In the genomic region with DNA sequence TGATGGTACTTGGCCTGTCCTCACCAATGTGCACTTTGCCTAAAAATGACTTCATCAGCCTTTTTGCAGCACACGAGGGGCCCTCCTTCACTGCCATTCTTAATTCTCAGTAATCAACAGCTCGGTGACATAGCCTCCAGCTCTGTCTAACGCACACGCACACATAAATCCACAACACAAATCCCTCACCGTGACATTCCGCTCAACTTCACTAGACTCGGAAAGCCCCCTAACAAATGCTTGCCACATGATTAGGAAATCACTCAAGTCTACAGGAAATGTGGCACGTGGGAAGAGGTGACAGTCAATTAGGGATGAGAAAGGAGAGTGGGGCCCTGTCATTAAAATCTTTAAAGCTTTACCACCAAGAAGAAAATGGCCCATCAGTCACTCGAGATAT, we compare ENCODE assay signal across 30 mouse cellular contexts. TPM values are rescaled to one million over a fixed set of nuclear protein-coding genes. Genes with fewer than 3 reads are reported as not detected.
DNase-seq lines count a peak whose midpoint lies in the region; ATAC-seq and TF ChIP-seq lines count a peak whose summit lies in the region.
"Had no signal": no experiment of that assay in that cellular context is flagged by ENCODE, and none has a peak within 500 bp of the region (broad histone marks: within the 10 kb centered on the region; RNA-seq: fewer than 3 reads in every experiment).

No protein-coding gene starts in this region.

- H3K9me3 ChIP-seq in hindbrain, embryonic 11.5 days (ENCODE audit: control insufficient read depth, low read length), result no peaks in the 10 kb centered on the region
- H3K9me3 ChIP-seq in hindbrain, embryonic 13.5 days, result no peaks in the 10 kb centered on the region
- H3K9me3 ChIP-seq in midbrain, embryonic 16.5 days (replicated peaks; ENCODE audit: control insufficient read depth, low read length, poor library complexity, severe bottlenecking), result no peaks in the 10 kb centered on the region
- no peaks in the 10 kb centered on the region for H3K9me3 ChIP-seq in midbrain, embryonic 10.5 days (replicated peaks)
- H3K9me3 ChIP-seq: embryonic facial prominence, embryonic 12.5 days; embryonic facial prominence, embryonic 15.5 days; G1E; heart, embryonic 10.5 days; heart, embryonic 13.5 days; hindbrain, embryonic 12.5 days had no signal

- TF ChIP-seq POLR2A in brain, embryonic 14.5 days (IDR thresholded peaks at IDR 0.05; ENCODE audit: borderline replicate concordance, extremely low read depth, insufficient read depth, insufficient read length, poor library complexity, severe bottlenecking), result no peak

- 73% methylated on average over 9 of the region's 9 CpGs for WGBS in hindbrain, embryonic 11.5 days
- 50% methylated on average over 9 of the region's 9 CpGs for WGBS in hindbrain, embryonic 13.5 days
- 46% methylated on average over 9 of the region's 9 CpGs for WGBS in midbrain, embryonic 16.5 days
- 81% methylated on average over 9 of the region's 9 CpGs for WGBS in midbrain, embryonic 10.5 days

- no peak for TF ChIP-seq CTCF in brain, embryonic 14.5 days (IDR thresholded peaks at IDR 0.05; ENCODE audit: borderline replicate concordance, extremely low read depth, insufficient read depth, insufficient read length)

- H3K4me3 ChIP-seq in hindbrain, embryonic 11.5 days (ENCODE audit: low read depth, low read length), result no peak overlapping the region
- H3K4me3 ChIP-seq in hindbrain, embryonic 13.5 days, result no peak overlapping the region
- no peak overlapping the region for H3K4me3 ChIP-seq in midbrain, embryonic 16.5 days (ENCODE audit: low read depth, low read length)
- H3K4me3 ChIP-seq in midbrain, embryonic 10.5 days, result no peak overlapping the region
- H3K4me3 ChIP-seq: embryonic facial prominence, embryonic 12.5 days; embryonic facial prominence, embryonic 15.5 days; gastrocnemius, adult 2 months; heart, embryonic 10.5 days; heart, embryonic 13.5 days; hindbrain, embryonic 12.5 days had no signal

- H3K36me3 ChIP-seq in hindbrain, embryonic 11.5 days (ENCODE audit: control insufficient read depth, insufficient read depth, low read length), result no peaks in the 10 kb centered on the region
- H3K36me3 ChIP-seq in hindbrain, embryonic 13.5 days, result no peaks in the 10 kb centered on the region
- no peaks in the 10 kb centered on the region for H3K36me3 ChIP-seq in midbrain, embryonic 16.5 days (ENCODE audit: control insufficient read depth, insufficient read depth, low read length)
- no peaks in the 10 kb centered on the region for H3K36me3 ChIP-seq in midbrain, embryonic 10.5 days
- H3K36me3 ChIP-seq: embryonic facial prominence, embryonic 12.5 days; hindbrain, embryonic 12.5 days had no signal

- peak; percentile 34; the same call in 1 of the 2 replicates for ATAC-seq in hindbrain, embryonic 11.5 days (ENCODE audit: low FRiP score)
- no peak for ATAC-seq in hindbrain, embryonic 13.5 days (ENCODE audit: low FRiP score)
- ATAC-seq in midbrain, embryonic 16.5 days, result peak; percentile 15; the same call in 1 of the 2 replicates
- ATAC-seq: forebrain, embryonic 14.5 days; forebrain, postnatal 0 days; hindbrain, embryonic 16.5 days; Patski had no signal

- H3K9ac ChIP-seq in hindbrain, embryonic 11.5 days (ENCODE audit: low read depth, low read length), result no peak overlapping the region
- no peak overlapping the region for H3K9ac ChIP-seq in hindbrain, embryonic 13.5 days
- no peak overlapping the region for H3K9ac ChIP-seq in midbrain, embryonic 16.5 days (ENCODE audit: low read depth, low read length)
- H3K9ac ChIP-seq: embryonic facial prominence, embryonic 12.5 days; embryonic facial prominence, embryonic 15.5 days; forebrain, postnatal 0 days; heart, embryonic 13.5 days; hindbrain, embryonic 12.5 days had no signal

- no peak for DNase-seq in hindbrain, embryonic 11.5 days (ENCODE audit: low spot score)
- DNase-seq in midbrain, embryonic 10.5 days (ENCODE audit: low spot score), result no peak
- DNase-seq in brain, embryonic 14.5 days (ENCODE audit: low read depth), result peak; percentile 60
- peak; percentile 13 for DNase-seq in retina, embryonic 14.5 days (ENCODE audit: low spot score)
- DNase-seq in spleen, postnatal 14 days (ENCODE audit: low spot score in 2 of 2), result no peak
- DNase-seq: adrenal gland, postnatal 10 days; adrenal gland, postnatal 36 days; B cell, adult 2 months; cerebellum, adult 11 months; cerebellum, adult 2 months; cerebellum, adult 9-11 months; cerebellum, postnatal 25 days; forebrain, postnatal 0 days; gastrocnemius, adult 2 months; gastrocnemius, postnatal 14 days; heart, adult 18-20 months; heart, postnatal 14 days; heart, postnatal 4 days had no signal

- no peaks in the 10 kb centered on the region for H3K4me1 ChIP-seq in hindbrain, embryonic 11.5 days (replicated peaks; ENCODE audit: control insufficient read depth, insufficient read depth, low read length)
- H3K4me1 ChIP-seq in hindbrain, embryonic 13.5 days (replicated peaks), result peaks cover 12% of the 10 kb centered on the region
- peaks cover 7% of the 10 kb centered on the region for H3K4me1 ChIP-seq in midbrain, embryonic 16.5 days (ENCODE audit: control insufficient read depth, insufficient read depth, low read length)
- H3K4me1 ChIP-seq in midbrain, embryonic 10.5 days, result peaks cover 6% of the 10 kb centered on the region
- H3K4me1 ChIP-seq: embryonic facial prominence, embryonic 12.5 days; embryonic facial prominence, embryonic 15.5 days had no signal

- no peak overlapping the region for H3K27ac ChIP-seq in hindbrain, embryonic 11.5 days (ENCODE audit: low read depth, low read length)
- no peak overlapping the region for H3K27ac ChIP-seq in hindbrain, embryonic 13.5 days
- no peak overlapping the region for H3K27ac ChIP-seq in midbrain, embryonic 16.5 days (ENCODE audit: low read length)
- H3K27ac ChIP-seq in midbrain, embryonic 10.5 days (replicated peaks), result no peak overlapping the region
- H3K27ac ChIP-seq: embryonic facial prominence, embryonic 12.5 days; embryonic facial prominence, embryonic 15.5 days; gastrocnemius, adult 2 months; heart, embryonic 10.5 days; heart, embryonic 13.5 days; hindbrain, embryonic 12.5 days had no signal

- H3K27me3 ChIP-seq in hindbrain, embryonic 11.5 days (ENCODE audit: control insufficient read depth, insufficient read depth, low read length), result no peaks in the 10 kb centered on the region
- H3K27me3 ChIP-seq in hindbrain, embryonic 13.5 days, result no peaks in the 10 kb centered on the region
- H3K27me3 ChIP-seq in midbrain, embryonic 16.5 days (ENCODE audit: control insufficient read depth, insufficient read depth, low read depth, low read length), result no peaks in the 10 kb centered on the region
- H3K27me3 ChIP-seq in midbrain, embryonic 10.5 days (ENCODE audit: low read depth, poor library complexity, severe bottlenecking), result no peaks in the 10 kb centered on the region
- H3K27me3 ChIP-seq: CH12.LX; embryonic facial prominence, embryonic 12.5 days; embryonic facial prominence, embryonic 15.5 days; heart, embryonic 13.5 days; hindbrain, embryonic 12.5 days; Patski had no signal

- no peak overlapping the region for H3K4me2 ChIP-seq in hindbrain, embryonic 11.5 days (replicated peaks; ENCODE audit: low read depth, low read length)
- H3K4me2 ChIP-seq in hindbrain, embryonic 13.5 days, result no peak overlapping the region
- H3K4me2 ChIP-seq in midbrain, embryonic 16.5 days (ENCODE audit: low read length), result no peak overlapping the region
- H3K4me2 ChIP-seq: embryonic facial prominence, embryonic 12.5 days; embryonic facial prominence, embryonic 15.5 days; heart, embryonic 13.5 days; hindbrain, embryonic 12.5 days had no signal

RNA-seq across cellular contexts. Expression of gene Rsu1, which starts 30.5 kb away (rescaled TPM):
- 81.1 and 84.5 TPM in 2 replicates for polyA plus RNA-seq in hindbrain, embryonic 11.5 days (2014; fragmentation: Nextera tagmentation; extraction: Ambion mirVana)
- polyA plus RNA-seq in hindbrain, embryonic 13.5 days (2015; fragmentation: Nextera tagmentation; extraction: Ambion mirVana), result 66.9 and 68.4 TPM in 2 replicates
- polyA plus RNA-seq in midbrain, embryonic 16.5 days (2015; fragmentation: Nextera tagmentation; extraction: Ambion mirVana), result 70.2 and 77.8 TPM in 2 replicates
- polyA plus RNA-seq in midbrain, embryonic 10.5 days (2016; fragmentation: Nextera tagmentation; extraction: Ambion mirVana), result 70.0 and 72.1 TPM in 2 replicates
- 42.2 and 49.7 TPM in 2 replicates for polyA plus RNA-seq in brain, embryonic 14.5 days (2012; rRNA removed)

Comparison
In these comparisons a context has a peak if more than half of its experiments do, and no peak if none do; other contexts are left out.
1. DNase-seq: peak in brain, embryonic 14.5 days (single experiment) and retina, embryonic 14.5 days (single experiment); none in hindbrain, embryonic 11.5 days (single experiment), midbrain, embryonic 10.5 days (single experiment) and spleen, postnatal 14 days (0 of 2).